Mouse (Mus musculus) stomach, embryonic 16.5 days (tissue): ENCODE data around the gene Iqcn. TPM values are rescaled to one million over a fixed set of nuclear protein-coding genes. Genes with fewer than 3 reads are reported as not detected.
A peak's percentile ranks its signal among the peaks of the same experiment; 100 is the strongest.

Source experiments
- ATAC-seq: fragments of 200-750 bp; cut with Nextera tagmentation; 2 replicates; pipeline ENCODE4 v1.8.0; 2017; ENCODE audit warnings: moderate number of reproducible peaks, moderate TSS enrichment; ENCODE audit not compliant: insufficient read depth, low FRiP score
- H3K27ac ChIP-seq: fragments of 300-500 bp; sonication (generic); 2 replicates; pipeline ENCODE4 v1.5.1; 2014; ENCODE audit warnings: low read length
- H3K27me3 ChIP-seq: fragments of 300-500 bp; sonication (generic); 2 replicates; pipeline ENCODE4 v1.6.1; 2014; ENCODE audit warnings: low read length, control low read depth, mixed read lengths; ENCODE audit not compliant: control insufficient read depth, insufficient read depth
- H3K36me3 ChIP-seq: fragments of 300-500 bp; sonication (generic); 2 replicates; pipeline ENCODE4 v1.6.1; 2014; ENCODE audit warnings: low read length; ENCODE audit not compliant: control insufficient read depth, insufficient read depth
- H3K4me1 ChIP-seq: fragments of 300-500 bp; sonication (generic); 2 replicates; pipeline ENCODE4 v1.6.1; 2014; ENCODE audit warnings: low read length, control low read depth, mixed read lengths; ENCODE audit not compliant: control insufficient read depth, insufficient read depth
- H3K4me2 ChIP-seq: fragments of 300-500 bp; sonication (generic); 2 replicates; pipeline ENCODE4 v1.6.1; 2014; ENCODE audit warnings: low read depth, low read length, mixed read lengths
- H3K4me3 ChIP-seq: fragments of 300-500 bp; sonication (generic); replicated peaks from 2 replicates; pipeline ENCODE4 v1.5.1; 2014; ENCODE audit warnings: mild to moderate bottlenecking, low read length
- H3K9ac ChIP-seq: fragments of 300-500 bp; sonication (generic); 2 replicates; pipeline ENCODE4 v1.6.1; 2014; ENCODE audit warnings: low read length
- H3K9me3 ChIP-seq: fragments of 300-500 bp; sonication (generic); replicated peaks from 2 replicates; pipeline ENCODE4 v1.6.1; 2016; ENCODE audit warnings: low read length, control low read depth; ENCODE audit not compliant: control insufficient read depth
- WGBS: fragments of 180-500 bp; shearing (Covaris S2); extraction: QIAGEN DNeasy Blood & Tissue Kit; methylation state at CpG from one replicate; pipeline ENCODE4 v1.1.7; 2014; 5-methylcytosine and 5-hydroxymethylcytosine counted together
- polyA plus RNA-seq: library from polyadenylated mRNA; unstranded; fragments of >200 nt; fragmentation: Nextera tagmentation; extraction: Ambion mirVana; gene quantifications from 2 replicates; pipeline ENCODE4 v1.2.1, GENCODE M21; 2015

The Iqcn gene
- polyA plus RNA-seq, 1 experiment from 2014 or later: not detected

DNA sequence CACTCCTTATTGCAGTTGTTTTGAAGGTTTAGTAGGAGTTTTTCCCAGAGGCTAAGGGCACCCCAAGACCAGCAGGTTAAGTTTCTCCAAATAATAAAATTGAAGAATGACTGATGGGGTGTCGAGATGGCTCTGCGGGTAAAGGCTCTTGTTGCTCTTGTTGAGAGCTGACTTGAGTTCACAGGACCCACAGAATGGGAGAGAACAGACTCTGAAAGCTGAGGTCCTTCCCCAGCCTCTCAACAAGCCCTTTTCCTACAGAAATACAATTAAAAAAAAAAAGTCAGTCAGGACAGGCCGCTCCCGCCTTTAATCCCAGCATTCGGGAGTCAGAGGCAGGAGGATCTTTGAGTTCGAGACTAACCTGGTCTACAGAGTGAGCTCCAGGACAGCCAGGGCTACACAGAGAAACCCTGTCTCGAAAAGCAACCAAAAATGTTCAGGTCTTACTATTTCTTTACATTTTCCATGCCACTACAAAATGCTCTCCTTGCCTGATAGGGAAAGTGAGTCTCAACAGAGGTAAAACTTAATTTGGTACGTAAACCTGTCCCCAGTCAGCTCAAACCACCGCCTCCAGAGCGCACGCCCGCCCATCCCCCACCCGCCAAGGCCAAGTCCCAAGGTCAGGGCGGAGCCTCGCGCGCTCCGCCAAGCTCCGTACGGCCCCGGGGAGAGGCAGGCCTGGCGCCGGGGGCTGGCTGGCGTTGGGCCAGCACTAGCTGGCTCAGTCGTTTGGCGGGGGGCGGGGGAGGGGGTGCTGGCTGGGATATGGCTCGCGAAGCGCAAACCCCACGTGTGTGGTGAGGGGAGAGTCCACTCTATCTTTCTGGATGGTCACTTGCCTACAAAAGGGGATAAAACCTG is 7.0 kb upstream of the Iqcn start:
- Histone ChIP-seq H3K4me1 (peaks cover 45% of the 10 kb centered on the region), H3K4me3 (peak overlapping the region; percentile 32), H3K4me2 (peak overlapping the region; percentile 59), H3K9ac (peak overlapping the region; percentile 69), H3K27me3 (no peaks in the 10 kb centered on the region), H3K36me3 (no peaks in the 10 kb centered on the region), H3K27ac (peak overlapping the region; percentile 91), H3K9me3 (no peaks in the 10 kb centered on the region)
- WGBS: 3% methylated on average over 30 of the region's 31 CpGs
- peak; percentile 5; the same call in 1 of the 2 replicates for ATAC-seq

DNA sequence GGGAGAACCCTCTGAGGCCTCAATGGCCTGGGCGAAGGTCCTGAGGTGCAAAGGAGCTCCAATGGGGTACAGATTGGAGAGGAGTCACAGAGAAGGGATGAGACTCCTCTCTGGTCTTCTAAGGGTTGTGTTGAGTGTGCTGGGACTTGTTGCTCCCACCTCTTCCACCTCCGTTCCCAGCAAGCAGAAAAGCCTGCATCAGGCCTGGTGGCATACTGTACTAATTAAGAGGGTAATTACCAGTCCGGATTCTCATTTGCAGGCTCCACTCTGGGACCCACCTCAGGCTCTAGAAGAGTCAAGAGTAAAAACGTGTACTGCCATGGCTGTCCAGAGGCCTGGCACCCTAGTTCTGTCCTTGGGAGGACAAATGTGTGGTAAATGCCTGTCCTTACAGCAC is 6.3 kb upstream of the Iqcn start:
- ATAC-seq: no peak
- H3K9me3 ChIP-seq: no peaks in the 10 kb centered on the region
- peak overlapping the region; percentile 32 for H3K4me3 ChIP-seq
- H3K36me3 ChIP-seq: 0 out of 2 replicates have a peak, but pooled peaks cover under 1% of the 10 kb centered on the region
- H3K27ac ChIP-seq: peak overlapping the region; percentile 91
- H3K9ac ChIP-seq: peak overlapping the region; percentile 69
- H3K27me3 ChIP-seq: no peaks in the 10 kb centered on the region
- peak overlapping the region; percentile 59 for H3K4me2 ChIP-seq
- H3K4me1 ChIP-seq: peaks cover 45% of the 10 kb centered on the region
- WGBS: 42% methylated on average over 4 of the region's 4 CpGs

- Histone ChIP-seq H3K36me3 (0 out of 2 replicates have a peak, but pooled peaks cover 5% of the 10 kb centered on the region), H3K9me3 (no peaks in the 10 kb centered on the region), H3K4me1 (peaks cover 48% of the 10 kb centered on the region), H3K27me3 (no peaks in the 10 kb centered on the region), H3K4me2 (peak overlapping the region; percentile 43), H3K9ac (peak overlapping the region; percentile 69), H3K27ac (peak overlapping the region; percentile 91), H3K4me3 (peak overlapping the region; percentile 99)
- no peak for ATAC-seq
- WGBS: 59% methylated on average over 12 of the region's 12 CpGs
Observed at GRCm38 (mm10) chr8:70697366-70698250, 5.6 kb upstream of the Iqcn start.

DNA sequence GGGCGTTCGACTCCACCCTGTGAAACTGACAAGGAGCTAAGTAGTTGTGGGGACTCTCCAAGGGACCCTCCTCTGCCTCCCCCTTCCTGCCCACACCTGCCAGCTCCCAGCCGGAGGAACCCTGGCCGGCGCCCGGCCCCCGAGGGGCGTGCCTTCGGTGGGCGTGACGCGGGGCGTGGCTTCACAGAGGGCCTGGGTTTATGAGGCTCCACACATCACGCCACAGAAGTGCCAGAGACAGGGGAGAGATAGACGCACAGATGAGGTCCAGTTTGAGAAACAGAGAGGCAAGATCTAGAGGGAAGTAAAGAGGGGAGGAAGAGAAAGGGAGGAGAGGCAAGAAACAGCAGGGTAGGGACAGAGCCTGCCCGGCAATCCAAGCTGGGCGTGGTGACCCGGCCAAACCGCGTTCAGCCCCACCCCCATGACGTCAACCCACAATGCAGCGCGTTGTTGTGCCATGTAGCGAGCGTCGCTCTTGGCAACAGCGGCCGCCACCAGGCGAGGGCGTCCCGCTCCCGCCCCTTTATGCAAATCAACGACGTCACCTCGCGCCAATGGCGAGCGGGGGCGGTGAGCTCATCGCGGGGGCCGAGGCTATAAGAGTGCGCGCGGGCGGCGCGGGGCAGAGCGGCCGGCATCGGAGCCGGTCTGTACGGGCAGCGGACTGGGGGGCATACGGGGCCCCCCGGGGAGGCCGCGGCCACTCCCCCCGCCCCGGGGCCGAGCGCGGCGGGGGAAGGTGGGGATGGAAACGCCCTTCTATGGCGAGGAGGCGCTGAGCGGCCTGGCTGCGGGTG is 4.7 kb upstream of the Iqcn start, which contains the start of gene Jund:
TSS of gene Jund (plus strand) at position 640 of the 800 bp plus-strand sequence.
- 0 out of 2 replicates have a peak, but pooled peaks cover 5% of the 10 kb centered on the region for H3K36me3 ChIP-seq
- under 1% methylated on average over 66 of the region's 69 CpGs for WGBS
- H3K4me1 ChIP-seq: peaks cover 50% of the 10 kb centered on the region
- H3K9ac ChIP-seq: peak within 1 kb of the TSS; percentile 100
- peak within 1 kb of the TSS; percentile 99 for H3K4me3 ChIP-seq
- peak within 1 kb of the TSS; percentile 99 for H3K27ac ChIP-seq
- H3K27me3 ChIP-seq: no peaks in the 10 kb centered on the region
- H3K9me3 ChIP-seq: no peaks in the 10 kb centered on the region
- peak within 1 kb of the TSS; percentile 72 for H3K4me2 ChIP-seq
- peak; percentile 90 for ATAC-seq

- Histone ChIP-seq H3K4me2 (peak overlapping the region; percentile 72), H3K9me3 (no peaks in the 10 kb centered on the region), H3K4me3 (peak overlapping the region; percentile 99), H3K27me3 (no peaks in the 10 kb centered on the region), H3K36me3 (0 out of 2 replicates have a peak, but pooled peaks cover 5% of the 10 kb centered on the region), H3K27ac (peak overlapping the region; percentile 99), H3K9ac (peak overlapping the region; percentile 100), H3K4me1 (peaks cover 50% of the 10 kb centered on the region)
- ATAC-seq: peak; percentile 5
- under 1% methylated on average over 77 of the region's 89 CpGs for WGBS
Observed at GRCm38 (mm10) chr8:70699116-70699833, 4.0 kb upstream of the Iqcn start.

DNA sequence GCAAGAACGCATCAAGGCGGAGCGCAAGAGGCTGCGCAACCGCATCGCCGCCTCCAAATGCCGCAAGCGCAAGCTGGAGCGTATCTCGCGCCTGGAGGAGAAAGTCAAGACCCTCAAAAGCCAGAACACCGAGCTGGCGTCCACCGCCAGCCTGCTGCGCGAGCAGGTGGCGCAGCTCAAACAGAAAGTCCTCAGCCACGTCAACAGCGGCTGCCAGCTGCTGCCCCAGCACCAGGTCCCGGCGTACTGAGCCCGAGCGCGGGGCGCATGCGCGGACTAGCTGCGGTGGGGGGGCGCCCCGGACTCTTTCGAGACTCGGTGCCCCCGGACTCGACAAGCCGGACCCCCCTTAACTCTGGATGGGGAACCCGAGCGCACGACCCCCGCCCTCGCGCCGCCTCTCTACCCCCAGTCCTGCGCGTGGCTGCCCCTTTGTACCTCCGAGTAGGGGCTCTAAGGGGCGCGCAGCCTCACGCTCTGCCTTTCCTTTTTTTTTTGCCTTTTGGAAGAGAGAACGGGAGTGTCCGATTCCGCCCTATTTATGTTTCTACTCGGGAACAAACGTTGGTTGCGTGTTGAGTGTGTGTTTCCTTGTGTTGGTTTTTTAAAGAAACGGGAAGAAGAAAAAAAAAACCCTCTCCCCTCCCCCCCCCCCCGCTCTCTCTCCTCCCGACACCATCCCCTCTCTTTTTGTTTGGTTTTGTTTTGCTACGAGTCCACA is 3.3 kb upstream of the Iqcn start:
- Histone ChIP-seq H3K4me1 (peaks cover 50% of the 10 kb centered on the region), H3K4me2 (peak overlapping the region; percentile 72), H3K27ac (peak overlapping the region; percentile 99), H3K36me3 (0 out of 2 replicates have a peak, but pooled peaks cover 5% of the 10 kb centered on the region), H3K4me3 (peak overlapping the region; percentile 99), H3K27me3 (no peaks in the 10 kb centered on the region), H3K9me3 (no peaks in the 10 kb centered on the region), H3K9ac (peak overlapping the region; percentile 100)
- under 1% methylated on average over 58 of the region's 59 CpGs for WGBS
- ATAC-seq: no peak

DNA sequence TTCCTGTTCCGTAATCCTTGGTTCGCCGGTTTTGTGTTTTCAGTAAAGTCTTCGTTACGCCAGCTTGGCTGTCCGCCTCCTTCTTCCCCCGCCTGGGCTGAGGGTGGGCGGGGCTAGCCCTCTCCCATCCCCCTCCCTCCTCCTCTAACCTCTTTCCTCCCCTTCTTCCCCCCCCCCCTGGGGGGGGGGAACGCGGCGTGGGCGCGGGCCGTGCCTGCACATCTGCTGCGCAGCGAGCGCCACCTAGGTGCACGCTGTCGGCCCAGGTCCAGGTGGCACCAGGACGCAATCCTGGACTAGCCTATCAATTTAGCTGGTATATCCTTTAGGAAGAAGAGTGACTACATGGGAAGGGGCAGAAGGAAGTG is 2.7 kb upstream of the Iqcn start:
- peak overlapping the region; percentile 99 for H3K4me3 ChIP-seq
- H3K27ac ChIP-seq: peak overlapping the region; percentile 99
- no peaks in the 10 kb centered on the region for H3K9me3 ChIP-seq
- H3K36me3 ChIP-seq: 0 out of 2 replicates have a peak, but pooled peaks cover 5% of the 10 kb centered on the region
- peak; percentile 7 for ATAC-seq
- H3K4me2 ChIP-seq: peak overlapping the region; percentile 72
- peaks cover 46% of the 10 kb centered on the region for H3K4me1 ChIP-seq
- 2% methylated on average over 20 of the region's 20 CpGs for whole genome bisulfite sequencing
- no peaks in the 10 kb centered on the region for H3K27me3 ChIP-seq
- peak overlapping the region; percentile 100 for H3K9ac ChIP-seq
